Mouse (Mus musculus) CH12.LX (cell line): ENCODE measurements around the gene Ttyh2.

Experiments
- CTCF ChIP-seq, 2 experiments: IDR thresholded peaks in 1 of 2; conservative IDR thresholded peaks in 1 of 2; 2 replicates each; pipeline ENCODE4 v1.5.1; 2011 to 2012; ENCODE audit warnings: low read depth in 2 of 2, low read length in 2 of 2, improper control_type of control experiment in 1 of 2, inconsistent platforms in 1 of 2, mild to moderate bottlenecking in 1 of 2, moderate library complexity in 1 of 2
- HCFC1 ChIP-seq: IDR thresholded peaks from 2 replicates; pipeline ENCODE4 v1.6.1; 2012; ENCODE audit warnings: low read depth, mild to moderate bottlenecking, inconsistent platforms, low read length, improper control_type of control experiment
- MAFK ChIP-seq: IDR thresholded peaks from 2 replicates; pipeline ENCODE4 v1.6.1; 2011; ENCODE audit warnings: low read length, improper control_type of control experiment; ENCODE audit not compliant: insufficient replicate concordance
- MXI1 ChIP-seq: IDR thresholded peaks from 2 replicates; pipeline ENCODE4 v1.6.1; 2011; ENCODE audit warnings: mild to moderate bottlenecking, low read depth, low read length, improper control_type of control experiment
- PAX5 ChIP-seq: IDR thresholded peaks from 2 replicates; pipeline ENCODE4 v1.6.1; 2012; ENCODE audit warnings: low read length, inconsistent platforms, mixed read lengths
- USF2 ChIP-seq: conservative IDR thresholded peaks from 2 replicates; pipeline ENCODE4 v1.6.1; 2011; ENCODE audit warnings: low read depth, low read length, improper control_type of control experiment
- ZC3H11A ChIP-seq: IDR thresholded peaks from 2 replicates; pipeline ENCODE4 v1.6.1; 2012; ENCODE audit warnings: low read depth, mild to moderate bottlenecking, inconsistent platforms, low read length, improper control_type of control experiment

GRCm38 (mm10) chr11:114706358-114706757 lies 31.1 kb downstream of the Ttyh2 start:
- TF ChIP-seq USF2 = no peak
- TF ChIP-seq MAFK = no peak
- no peak for TF ChIP-seq CTCF (conservative IDR thresholded peaks at IDR 0.05 in 1 of 2, IDR thresholded peaks at IDR 0.05 in 1 of 2; ENCODE audit: low read depth in 2 of 2, low read length in 2 of 2)
- no peak for TF ChIP-seq PAX5
- no peak for TF ChIP-seq ZC3H11A
- TF ChIP-seq MXI1 = no peak
- no peak for TF ChIP-seq HCFC1
